Mouse (Mus musculus): ENCODE measurements around the gene Dmrtc2.
"Not testable (repeated sequence)": the region's sequence is repeated elsewhere in the genome, so short reads cannot be mapped to it uniquely, and the experiment has no call there.

Dmrtc2 gene

GRCm38 (mm10) chr7:24864156-24864555, 5.7 kb upstream of the Dmrtc2 start:
- in situ Hi-C loops (cut with MboI, MseI), result no loop called here

- in situ Hi-C loops (cut with MboI, MseI), result no loop called here
These were observed 777 bp upstream of the Dmrtc2 start for GRCm38 (mm10) chr7:24869080-24869479.

GRCm38 (mm10) chr7:24877588-24877987, 7.7 kb downstream of the Dmrtc2 start:
- in situ Hi-C loops (cut with MboI, MseI), result no loop called here

GRCm38 (mm10) chr7:24879620-24880019, 9.8 kb downstream of the Dmrtc2 start:
- in situ Hi-C loops (cut with MboI, MseI), result no loop called here

- in situ Hi-C loops (cut with MboI, MseI), result no loop called here
These were observed 12.8 kb downstream of the Dmrtc2 start for GRCm38 (mm10) chr7:24882416-24883199.

- in situ Hi-C loops (cut with MboI, MseI), result no loop called here
These were observed 14.2 kb downstream of the Dmrtc2 start, which contains the start of gene Rps19 for GRCm38 (mm10) chr7:24883896-24884692. Rps19 (plus strand) TSS chr7:24884371.

GRCm38 (mm10) chr7:24884693-24885291, 14.9 kb downstream of the Dmrtc2 start:
- in situ Hi-C loops (cut with MboI, MseI), result no loop called here

- in situ Hi-C loops (cut with MboI, MseI), result no loop called here
These were observed 15.8 kb downstream of the Dmrtc2 start for GRCm38 (mm10) chr7:24885468-24886307.

- in situ Hi-C loops (cut with MboI, MseI), result no loop called here
These were observed 16.4 kb downstream of the Dmrtc2 start for GRCm38 (mm10) chr7:24886308-24886633.

GRCm38 (mm10) chr7:24887096-24887495, 17.2 kb downstream of the Dmrtc2 start:
- in situ Hi-C loops (cut with MboI, MseI), result no loop called here

GRCm38 (mm10) chr7:24889431-24890220, 19.8 kb downstream of the Dmrtc2 start:
- in situ Hi-C loops (cut with MboI, MseI), result no loop called here

- in situ Hi-C loops (cut with MboI, MseI), result no loop called here
These were observed 20.7 kb downstream of the Dmrtc2 start for GRCm38 (mm10) chr7:24890281-24891216.

- in situ Hi-C loops (cut with MboI, MseI), result no loop called here
These were observed 21.6 kb downstream of the Dmrtc2 start for GRCm38 (mm10) chr7:24891241-24892124.

GRCm38 (mm10) chr7:24892125-24892583, 22.3 kb downstream of the Dmrtc2 start:
- in situ Hi-C loops (cut with MboI, MseI), result no loop called here

- in situ Hi-C loops (cut with MboI, MseI), result not testable (repeated sequence)
These were observed 25.9 kb downstream of the Dmrtc2 start for GRCm38 (mm10) chr7:24895749-24896148.

GRCm38 (mm10) chr7:24896269-24896668, 26.4 kb downstream of the Dmrtc2 start:
- in situ Hi-C loops (cut with MboI, MseI), result no loop called here

- in situ Hi-C loops (cut with MboI, MseI), result no loop called here
These were observed 27.4 kb downstream of the Dmrtc2 start, which contains the start of gene Cd79a for GRCm38 (mm10) chr7:24897224-24897623. Cd79a (plus strand) TSS chr7:24897381.

- in situ Hi-C loops (cut with MboI, MseI), result no loop called here
These were observed 28.1 kb downstream of the Dmrtc2 start for GRCm38 (mm10) chr7:24897959-24898358.
